9 mouse cellular contexts compared by ENCODE assay signal in genomic region chr16:25983635-25984034, GRCm38 (mm10).
DNase-seq lines count a peak whose midpoint lies in the region; TF ChIP-seq lines count a peak whose summit lies in the region.
"Had no signal": no experiment of that assay in that cellular context is flagged by ENCODE, and none has a peak within 500 bp of the region (broad histone marks: within the 10 kb centered on the region; RNA-seq: fewer than 3 reads in every experiment).

No protein-coding gene starts in this region.

- peak; percentile 47 for DNase-seq in adrenal gland, postnatal 14 days
- no peak for DNase-seq in adrenal gland, adult 8-10 months
- no peak for DNase-seq in layer of hippocampus, adult 2 months (ENCODE audit: low spot score in 2 of 2)
- no peak for DNase-seq in layer of hippocampus, adult 9-11 months
- peak; percentile 24 for DNase-seq in lung, postnatal 14 days
- no peak for DNase-seq in midbrain, embryonic 10.5 days (ENCODE audit: low spot score)
- DNase-seq in left cerebral cortex, adult 9 months (ENCODE audit: low spot score in 2 of 2) = no peak

- no peaks in the 10 kb centered on the region for H3K36me3 ChIP-seq in midbrain, embryonic 10.5 days

- 29% methylated on average over 4 of the region's 4 CpGs for WGBS in midbrain, embryonic 10.5 days

- no peaks in the 10 kb centered on the region for H3K4me1 ChIP-seq in bone marrow macrophage, adult 2 months (ENCODE audit: control insufficient read depth, insufficient read depth, low read length)
- no peaks in the 10 kb centered on the region for H3K4me1 ChIP-seq in midbrain, embryonic 10.5 days
- H3K4me1 ChIP-seq: heart, embryonic 10.5 days had no signal

- peak; percentile 75 for TF ChIP-seq CTCF in layer of hippocampus, adult 2 months (conservative IDR thresholded peaks at IDR 0.05)
- peak; percentile 21; the same call in 1 of the 2 replicates for TF ChIP-seq CTCF in bone marrow macrophage, adult 2 months (IDR thresholded peaks at IDR 0.05; ENCODE audit: low read depth, low read length)

- H3K9me3 ChIP-seq in midbrain, embryonic 10.5 days (replicated peaks) = no peaks in the 10 kb centered on the region
- H3K9me3 ChIP-seq: heart, embryonic 10.5 days had no signal

- no peak overlapping the region for H3K27ac ChIP-seq in layer of hippocampus, adult 2 months
- H3K27ac ChIP-seq in bone marrow macrophage, adult 2 months (ENCODE audit: insufficient read depth, low read depth, low read length) = no peak overlapping the region
- no peak overlapping the region for H3K27ac ChIP-seq in midbrain, embryonic 10.5 days (replicated peaks)
- H3K27ac ChIP-seq: heart, embryonic 10.5 days had no signal

- H3K4me3 ChIP-seq in layer of hippocampus, adult 2 months = no peak overlapping the region
- no peak overlapping the region for H3K4me3 ChIP-seq in bone marrow macrophage, adult 2 months (ENCODE audit: insufficient read depth, low read length)
- H3K4me3 ChIP-seq in midbrain, embryonic 10.5 days = no peak overlapping the region
- H3K4me3 ChIP-seq: heart, embryonic 10.5 days had no signal

- no peaks in the 10 kb centered on the region for H3K27me3 ChIP-seq in midbrain, embryonic 10.5 days (ENCODE audit: low read depth, poor library complexity, severe bottlenecking)

- TF ChIP-seq POLR2A in bone marrow macrophage, adult 2 months (IDR thresholded peaks at IDR 0.05; ENCODE audit: borderline replicate concordance, low read depth, low read length) = no peak

Comparison
In these comparisons a context has a peak if more than half of its experiments do, and no peak if none do; other contexts are left out.
1. DNase-seq: peak in adrenal gland, postnatal 14 days (single experiment) and lung, postnatal 14 days (single experiment); none in adrenal gland, adult 8-10 months (single experiment), layer of hippocampus, adult 2 months (0 of 2), layer of hippocampus, adult 9-11 months (single experiment), midbrain, embryonic 10.5 days (single experiment) and left cerebral cortex, adult 9 months (0 of 2).